Mouse (Mus musculus) B cell, adult 2 months (primary cell): Measurements from ENCODE around the gene Ppef2.

ENCODE experiments used
- DNase-seq, 2 experiments: peaks; one replicate each; pipeline ENCODE4 v3.0.0; 2022

Ppef2 gene

DNA sequence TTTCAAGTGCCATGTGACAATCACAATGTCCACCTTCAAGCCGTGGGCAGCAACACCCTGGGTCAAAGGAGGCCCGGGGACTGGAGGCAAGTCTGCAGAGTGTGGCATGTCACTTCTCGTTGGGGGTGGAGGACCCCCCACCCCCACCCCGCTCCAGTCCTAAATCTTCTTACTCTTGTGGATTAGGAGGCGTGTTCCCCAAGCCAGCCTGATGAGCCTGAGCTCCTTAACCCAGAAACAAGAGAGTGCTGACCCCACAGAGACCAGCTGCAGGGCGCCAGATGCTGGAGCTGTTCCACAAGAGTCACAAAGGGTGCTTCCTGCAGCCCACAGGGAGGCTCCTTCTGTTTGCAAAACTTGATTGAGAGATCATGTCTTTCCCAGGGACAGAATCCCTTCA is at the start of gene Ppef2:
Gene Ppef2 (minus strand): TSS at position 61 of the 400 bp plus-strand sequence.
- no peak for DNase-seq

DNA sequence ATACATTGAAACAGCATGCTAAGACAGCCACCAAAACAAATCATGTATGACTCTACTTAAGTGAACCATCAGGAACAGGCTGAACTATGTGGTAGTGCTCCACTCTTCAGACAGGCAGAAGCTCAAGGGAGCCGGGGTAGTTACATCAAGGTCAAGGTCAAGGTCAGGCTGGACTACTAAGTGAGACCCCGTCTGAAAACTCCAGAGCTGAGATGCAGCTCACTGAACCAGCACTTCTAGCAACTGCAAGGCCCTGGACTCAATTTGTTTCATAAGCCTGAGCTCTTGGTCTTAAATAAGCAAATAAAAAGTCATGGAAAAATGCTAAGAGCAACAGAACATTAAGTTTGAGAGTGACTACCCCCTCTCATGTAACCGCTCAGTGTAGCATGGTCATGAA is 48.2 kb upstream of the Ppef2 start:
- no peak for DNase-seq

DNA sequence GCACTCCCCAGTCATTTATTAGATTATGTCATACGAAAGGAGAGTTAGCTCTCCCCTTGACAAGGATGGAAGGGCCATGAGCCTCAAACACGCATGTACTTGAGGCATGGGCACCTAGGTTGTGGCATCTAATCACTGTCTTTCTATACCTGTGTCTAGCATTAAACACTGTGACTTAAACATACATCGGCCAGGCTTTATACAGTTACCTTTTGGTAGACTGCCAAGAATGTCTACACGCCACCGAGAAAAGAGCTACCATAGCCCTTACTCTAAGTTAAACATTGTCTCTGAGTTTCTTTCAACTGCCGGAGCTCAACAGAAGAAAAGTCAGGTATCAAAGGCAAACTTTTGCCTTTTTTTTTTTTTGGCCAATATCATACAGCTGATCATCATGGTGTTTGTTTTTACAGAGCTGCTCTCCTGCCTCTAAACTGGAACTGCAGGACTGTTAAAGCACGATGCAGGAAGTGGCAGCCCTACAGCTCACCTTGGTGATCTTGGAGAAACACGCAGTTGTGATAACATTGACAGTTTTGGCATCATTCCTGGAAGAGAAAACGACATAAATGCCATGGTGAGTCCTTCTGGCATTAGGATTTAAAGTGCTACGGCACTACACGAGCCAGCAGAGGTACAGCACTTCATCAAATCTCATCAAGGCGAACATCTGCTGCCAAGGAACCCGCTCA is 46.2 kb upstream of the Ppef2 start:
- no peak for DNase-seq

DNA sequence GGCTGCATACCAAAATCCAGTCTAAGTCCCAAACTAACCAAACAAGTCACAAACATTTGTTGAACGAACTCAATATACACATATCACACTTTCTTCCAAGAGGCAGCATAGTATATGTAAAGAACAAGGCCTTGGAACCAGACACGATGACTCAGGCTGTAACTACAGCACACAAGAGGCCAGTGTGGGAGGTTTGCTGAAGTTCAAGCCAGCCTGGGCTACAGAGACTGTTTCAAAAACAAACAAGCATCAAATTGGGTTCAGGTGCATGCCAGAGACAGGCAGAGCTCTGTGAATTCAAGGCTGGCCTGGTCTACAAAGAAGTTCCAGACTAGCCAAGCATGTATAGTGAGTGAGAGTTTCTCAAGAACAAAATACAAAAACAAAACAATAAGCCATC is 38.4 kb upstream of the Ppef2 start:
- DNase-seq = no peak

DNA sequence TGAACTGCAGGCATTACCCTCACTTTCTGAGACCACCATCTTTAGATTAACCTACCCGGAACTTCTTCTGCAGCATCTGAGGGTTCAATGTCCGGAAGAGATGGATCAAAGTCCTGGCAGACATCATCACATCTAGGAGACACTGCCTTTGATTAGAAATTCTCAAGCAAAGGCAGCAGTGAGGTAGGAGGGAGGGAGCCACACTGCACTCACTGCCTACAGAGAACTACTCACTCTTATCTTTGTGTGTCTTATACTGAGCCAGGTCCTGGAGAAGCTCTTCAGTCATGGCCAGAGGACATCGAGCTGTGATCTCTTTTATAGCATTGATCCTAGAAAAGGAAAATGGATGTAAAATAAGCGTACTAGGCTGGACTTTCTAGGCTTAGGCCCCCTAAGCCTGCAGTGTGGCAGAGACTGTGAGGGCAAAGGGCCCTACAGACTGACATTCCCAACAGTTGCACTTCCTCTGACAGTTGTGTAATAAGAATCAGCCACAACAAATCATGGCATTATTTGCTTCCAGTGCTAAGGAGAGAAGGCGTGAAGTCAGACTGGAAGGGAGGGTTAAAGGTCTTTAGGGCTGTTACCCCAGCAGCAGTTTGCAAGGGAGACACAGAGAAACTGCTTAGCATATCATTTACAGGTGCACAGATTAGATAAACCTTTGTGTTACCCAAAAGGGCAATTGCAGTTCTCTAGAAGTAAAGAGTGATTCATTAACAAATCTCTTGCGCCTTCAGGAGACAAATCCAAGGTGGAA is 35.8 kb upstream of the Ppef2 start:
- no peak for DNase-seq

DNA sequence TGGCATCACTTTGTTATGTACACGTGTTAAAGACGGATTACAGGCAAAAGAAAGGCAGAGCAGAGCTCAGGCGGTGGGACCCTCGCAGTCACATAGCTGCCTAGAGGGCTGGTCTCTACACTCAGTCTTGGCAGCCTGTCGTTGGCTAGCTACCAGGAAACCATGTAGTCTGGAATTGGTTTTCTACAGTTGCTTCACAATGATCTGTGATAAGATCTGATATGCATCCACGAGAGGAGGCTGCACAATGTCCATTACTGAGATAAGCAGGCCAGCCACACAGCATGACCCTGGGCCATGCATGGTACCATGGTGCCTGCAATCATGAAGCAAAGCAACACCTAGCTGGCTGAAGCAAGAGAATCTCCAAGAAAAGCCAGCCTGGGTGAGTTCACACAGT is 31.8 kb upstream of the Ppef2 start:
- DNase-seq = no peak

DNA sequence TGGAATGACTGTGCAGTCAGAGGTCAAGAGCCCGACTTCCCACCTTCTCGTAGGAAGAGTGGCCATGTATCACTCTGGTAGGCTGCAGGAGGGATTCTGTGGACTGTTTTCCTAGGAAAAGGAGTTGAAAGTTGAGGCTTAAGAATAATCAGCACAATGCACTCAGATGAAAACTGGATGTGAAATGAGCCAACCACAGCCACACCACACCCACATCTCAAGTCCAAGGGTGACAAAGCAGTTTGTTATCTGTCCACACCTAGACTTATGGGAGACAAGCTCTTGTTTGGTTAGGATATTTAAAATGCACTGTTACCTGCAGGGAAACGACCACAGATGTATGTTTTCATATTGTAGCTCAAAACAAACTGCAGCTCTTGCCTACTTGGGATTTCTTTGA is 27.0 kb upstream of the Ppef2 start:
- no peak for DNase-seq

DNA sequence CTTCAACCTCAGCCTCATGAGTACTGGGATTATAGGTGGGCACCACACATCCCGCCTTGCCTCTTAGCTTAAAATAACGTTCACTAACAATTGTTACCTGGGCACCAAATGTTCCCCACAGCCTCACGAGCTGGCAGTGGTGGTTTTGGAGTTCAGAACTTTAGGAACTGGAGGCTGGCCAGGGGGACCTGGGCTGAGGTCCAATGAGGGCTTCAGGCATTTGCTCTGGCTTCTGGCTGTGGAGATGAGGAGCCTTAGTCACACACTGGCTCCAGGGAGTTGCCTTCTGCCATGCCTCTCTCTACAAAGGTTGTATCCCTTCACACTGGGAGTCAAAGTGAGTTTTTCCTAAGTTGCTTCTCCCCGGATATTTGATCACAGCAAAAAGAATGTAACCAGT is 26.5 kb upstream of the Ppef2 start:
- DNase-seq = no peak

DNA sequence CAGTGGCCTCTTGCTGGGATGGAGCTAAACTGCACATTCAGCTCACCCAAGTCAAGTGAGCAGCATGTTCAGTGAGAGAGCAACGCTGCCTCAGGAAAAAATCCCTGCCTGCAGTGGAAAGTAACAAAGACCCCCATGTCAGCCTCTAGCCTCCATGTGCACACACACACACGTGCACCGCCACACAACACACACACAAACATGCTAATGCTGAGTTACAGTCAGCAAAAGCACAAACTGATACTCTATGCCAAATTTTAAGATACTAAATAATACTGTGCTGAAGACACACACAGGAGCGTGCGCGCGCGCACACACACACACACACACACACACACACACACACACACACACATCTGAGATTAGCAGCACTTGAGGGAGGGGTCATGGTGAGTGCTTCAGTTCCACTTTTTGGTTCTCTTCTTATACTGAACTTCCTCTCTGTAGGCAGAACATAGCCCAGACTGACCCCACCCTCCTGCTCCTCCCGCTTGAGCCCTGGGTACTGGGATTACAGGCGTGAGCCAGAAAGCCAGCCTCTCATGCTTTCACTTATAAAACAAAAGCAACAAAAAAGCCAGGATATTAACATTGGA is 23.0 kb upstream of the Ppef2 start:
- DNase-seq = peak; percentile 76 to 78

DNA sequence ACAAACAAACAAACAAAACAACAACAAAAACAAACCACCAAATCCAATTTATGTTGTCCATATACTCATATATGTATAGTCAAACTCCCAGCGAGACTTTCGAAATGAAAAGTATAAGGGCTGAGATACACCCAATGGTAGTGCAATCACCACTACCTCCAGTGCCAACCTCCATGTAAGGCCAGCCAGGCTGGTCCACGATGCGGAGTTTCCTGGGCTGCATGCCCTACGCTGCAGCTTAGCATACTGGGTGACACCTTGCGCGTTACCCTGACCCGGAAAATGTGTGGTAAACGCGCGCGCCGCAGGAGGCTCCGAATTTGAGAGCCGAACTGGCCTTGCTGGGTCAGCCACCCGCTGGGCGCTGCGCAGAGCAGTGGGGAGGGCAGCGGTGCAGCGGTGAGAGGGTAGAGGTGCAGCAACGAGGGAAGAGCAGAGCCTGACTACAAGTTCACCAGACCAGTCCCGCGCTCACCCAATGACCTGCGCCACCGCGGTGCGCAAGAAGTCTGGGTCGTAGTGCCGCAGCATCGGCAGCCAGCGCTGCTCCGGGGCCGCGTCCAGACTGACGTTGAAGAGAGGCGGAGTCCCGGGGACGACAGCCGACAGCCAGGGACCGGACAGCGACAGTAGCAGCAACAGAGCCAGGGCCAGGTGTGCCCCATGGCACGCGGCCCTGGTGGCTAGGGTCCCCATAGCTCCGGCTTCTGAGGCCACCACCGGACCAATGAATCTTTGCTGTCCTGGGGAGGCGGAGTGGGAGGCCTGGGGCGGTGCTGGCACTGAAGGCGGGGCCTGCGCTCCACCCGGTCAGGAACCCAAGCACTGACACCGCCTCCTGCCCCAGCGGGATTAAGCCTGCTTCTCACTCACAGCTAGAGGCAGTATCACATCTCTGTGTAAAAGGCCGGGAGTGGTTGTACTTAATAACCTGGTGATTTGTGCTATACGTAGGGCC is 21.6 kb upstream of the Ppef2 start, which contains the start of gene Naaa:
Gene Naaa (minus strand): TSS at position 734 of the 958 bp plus-strand sequence.
- peak; percentile 88 for DNase-seq

DNA sequence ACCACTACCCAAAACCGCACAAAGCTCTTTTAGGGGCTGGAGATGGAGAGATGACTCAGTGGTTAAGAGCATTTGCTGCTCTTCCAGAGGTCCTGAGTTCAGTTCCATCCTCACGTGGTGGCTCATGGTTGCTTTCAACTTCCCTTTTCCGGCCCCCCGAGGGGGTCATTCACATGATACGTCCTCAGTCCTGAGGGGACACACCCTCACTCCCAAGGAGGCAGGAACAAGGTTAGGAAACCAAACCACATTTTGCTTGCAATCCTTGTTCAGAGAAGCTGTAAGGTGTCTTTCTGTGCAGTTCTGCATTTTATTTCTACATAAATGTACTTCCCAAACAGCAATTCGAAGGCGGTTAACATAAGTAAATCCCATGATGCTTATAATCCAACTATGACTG is 14.4 kb upstream of the Ppef2 start:
- no peak for DNase-seq

DNA sequence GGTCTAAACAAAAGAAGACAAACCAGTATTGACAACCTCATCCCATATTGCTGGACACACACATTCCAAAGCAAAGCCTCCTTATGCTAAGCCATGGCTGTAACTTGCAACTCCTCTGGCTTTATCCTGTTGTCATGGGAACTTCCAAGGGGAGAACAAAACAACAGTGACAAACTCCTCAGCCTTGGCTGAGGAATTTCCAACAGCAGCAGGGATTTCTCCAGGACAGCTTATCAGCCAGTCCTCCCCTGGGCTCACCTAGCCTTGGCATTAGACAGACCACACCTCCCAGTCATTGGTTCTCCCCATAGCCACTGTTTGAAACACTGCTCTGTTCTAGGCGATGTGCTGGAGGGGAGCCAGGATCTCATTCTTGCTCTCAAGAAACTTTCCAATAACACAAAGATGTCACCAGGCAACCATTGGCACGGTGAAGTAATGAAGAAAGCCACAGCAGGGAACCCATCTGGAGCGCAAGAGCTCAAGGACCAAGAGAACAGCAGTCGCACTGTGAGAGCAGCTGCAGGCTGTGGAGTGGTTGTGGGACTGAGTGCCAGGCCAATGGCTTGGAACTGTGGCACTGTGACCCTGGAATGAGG is 7.8 kb upstream of the Ppef2 start:
- no peak for DNase-seq

DNA sequence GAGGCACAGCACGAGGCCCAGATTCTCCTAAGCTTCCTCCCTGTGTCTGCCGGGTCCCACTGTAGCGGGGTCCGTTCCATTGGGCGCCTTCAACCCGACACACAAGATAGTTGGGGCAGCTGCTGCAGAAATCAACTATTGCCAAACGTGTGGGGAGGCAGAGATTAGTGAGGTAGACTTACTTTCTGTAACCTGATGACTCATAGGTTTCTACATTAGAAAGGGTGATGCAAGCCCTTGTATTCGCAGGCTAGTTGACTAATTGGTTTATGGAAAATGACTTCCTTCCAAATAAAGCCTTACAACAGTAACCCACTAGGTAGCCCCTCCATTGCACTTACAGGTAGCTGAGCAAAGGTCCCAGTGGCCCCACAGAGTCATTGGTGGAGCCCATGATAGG is 6.6 kb upstream of the Ppef2 start:
- no peak for DNase-seq

DNA sequence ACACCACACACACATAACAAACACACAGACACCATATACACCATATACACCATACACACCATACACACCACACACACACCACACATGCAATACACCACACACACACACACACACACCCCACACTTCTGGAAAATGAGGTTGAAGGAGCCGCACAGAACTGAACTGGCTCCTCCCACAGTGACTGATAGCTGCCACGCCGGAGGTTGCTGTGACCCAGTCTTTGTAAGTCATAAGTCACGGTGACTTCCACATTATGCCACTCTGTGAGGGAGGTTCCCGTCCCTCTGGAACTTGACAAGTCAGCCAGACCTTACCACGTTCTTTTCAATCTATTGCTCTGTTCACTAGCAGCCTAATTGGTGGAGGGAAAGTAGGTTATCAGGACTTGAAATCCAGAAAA is 1.6 kb downstream of the Ppef2 start:
- no peak for DNase-seq

DNA sequence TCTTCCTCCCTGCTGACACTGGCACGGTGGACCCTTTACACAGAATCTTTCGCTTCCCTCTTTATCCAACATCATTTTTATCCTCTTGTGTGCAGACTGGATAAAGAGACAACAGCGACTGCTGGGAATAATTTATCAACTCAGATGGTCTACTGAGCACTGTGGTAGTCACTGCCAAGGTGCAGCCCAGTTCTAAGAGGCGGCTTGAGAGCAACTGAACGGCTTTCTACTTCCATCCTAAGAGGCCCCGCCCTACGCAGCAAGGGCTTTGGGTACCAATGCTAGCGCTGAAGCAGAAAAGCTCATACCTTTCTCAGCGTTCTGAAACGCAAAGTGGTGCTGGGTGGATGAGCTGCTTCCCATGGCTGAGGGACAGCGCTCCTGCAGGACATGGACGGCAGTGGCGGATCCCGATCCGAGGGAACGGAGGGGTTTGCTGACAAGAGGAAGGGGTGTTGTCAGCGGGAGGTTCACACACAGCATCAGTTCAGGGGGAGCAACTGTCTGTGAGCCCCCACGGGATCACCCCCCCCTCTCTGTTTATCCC is 3.2 kb downstream of the Ppef2 start:
- no peak for DNase-seq

DNA sequence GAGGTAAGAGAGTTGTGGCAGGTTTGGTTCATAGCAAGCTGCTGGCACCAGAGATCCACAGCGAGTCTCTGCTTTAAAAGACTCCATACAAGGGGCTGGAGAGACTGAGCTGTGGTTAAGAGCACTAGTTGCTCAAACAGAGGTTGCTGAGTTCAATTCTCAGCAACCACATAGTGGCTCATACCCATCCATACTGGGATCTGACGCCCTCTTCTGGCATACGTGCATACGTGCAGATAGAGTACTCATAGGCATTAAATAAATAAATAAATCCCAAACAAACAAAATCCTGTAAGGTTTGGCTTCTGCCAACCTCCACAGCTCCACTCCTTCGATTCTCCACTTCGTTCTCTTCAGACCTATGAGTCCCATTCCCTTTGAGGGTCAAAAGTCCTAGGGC is 4.0 kb downstream of the Ppef2 start:
- DNase-seq = no peak

DNA sequence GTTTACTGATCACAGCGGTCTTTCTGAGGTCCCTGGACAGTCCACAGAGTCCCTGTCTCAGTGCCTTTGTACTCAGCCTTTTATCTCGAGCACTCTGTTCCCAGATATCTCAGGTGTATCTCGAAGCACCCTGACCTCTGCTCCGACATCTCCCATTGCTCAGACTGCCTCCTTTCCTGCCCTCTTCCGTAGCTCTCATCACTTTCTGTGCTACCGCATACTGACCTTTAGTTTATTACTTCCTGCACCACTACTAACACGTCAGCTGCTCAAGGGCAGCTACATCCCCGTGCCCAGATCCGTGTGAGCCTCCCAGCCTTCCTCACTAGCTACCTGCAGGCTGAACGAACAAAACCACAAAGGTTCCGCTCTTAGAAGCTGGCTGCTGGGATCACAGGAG is 7.5 kb downstream of the Ppef2 start:
- DNase-seq = no peak

DNA sequence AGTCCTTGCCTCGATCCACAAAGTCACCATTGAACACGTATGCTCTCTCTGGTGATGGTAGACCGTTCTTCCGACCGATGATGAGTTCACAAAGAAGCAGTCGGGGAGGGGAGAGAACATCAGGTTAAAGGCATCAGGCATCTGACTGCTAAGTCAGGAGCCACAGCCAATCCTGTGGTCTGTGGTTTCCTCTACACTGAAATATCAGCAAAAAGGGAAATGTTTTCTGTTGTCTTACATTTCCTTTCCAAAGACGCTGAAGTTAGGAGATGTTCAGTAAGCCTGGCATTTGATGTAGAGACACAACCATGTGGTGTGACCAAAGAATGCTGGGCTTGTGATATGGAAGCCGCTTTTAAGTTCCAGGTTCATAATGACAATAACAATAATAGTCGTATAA is 10.6 kb downstream of the Ppef2 start:
- DNase-seq = peak in 1 of 2 experiments; percentile 9

DNA sequence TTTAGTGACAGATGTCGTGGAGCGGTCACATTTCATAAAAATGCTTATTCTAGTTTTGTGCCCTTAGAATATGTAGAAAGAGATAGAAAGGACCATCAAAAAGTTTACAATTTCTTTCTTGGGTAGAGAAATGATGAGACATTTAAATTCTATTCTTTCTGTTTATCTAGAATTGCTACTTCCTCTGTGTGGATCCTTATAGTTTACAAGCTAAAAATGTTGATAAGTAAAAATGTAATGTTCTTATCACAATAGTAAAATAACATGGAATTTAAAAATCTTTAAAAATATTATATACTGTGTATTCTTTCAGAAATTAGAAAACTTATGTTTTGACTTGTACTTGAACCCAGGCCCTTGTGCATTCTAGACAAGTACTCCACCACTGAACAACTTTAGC is 11.2 kb downstream of the Ppef2 start:
- no peak for DNase-seq

DNA sequence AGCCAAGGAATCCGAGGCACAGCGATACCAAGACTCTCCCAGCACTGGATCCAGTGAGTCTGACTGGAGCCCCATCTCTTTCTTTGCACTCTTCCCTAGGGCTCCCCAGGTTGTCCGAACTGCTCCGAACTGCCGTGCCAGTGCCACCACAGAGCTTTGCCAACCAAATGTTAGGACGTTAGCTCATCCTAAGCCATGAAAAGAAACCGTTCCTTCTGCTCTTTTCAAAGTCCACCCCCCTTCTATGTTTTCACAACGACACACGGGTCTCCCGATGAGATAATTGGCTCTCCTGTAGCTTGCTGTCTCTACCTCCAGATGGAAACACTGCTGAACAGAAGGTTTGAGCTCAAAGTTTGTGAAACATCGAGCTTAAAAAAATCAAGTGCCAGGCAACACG is 15.3 kb downstream of the Ppef2 start:
- no peak for DNase-seq

DNA sequence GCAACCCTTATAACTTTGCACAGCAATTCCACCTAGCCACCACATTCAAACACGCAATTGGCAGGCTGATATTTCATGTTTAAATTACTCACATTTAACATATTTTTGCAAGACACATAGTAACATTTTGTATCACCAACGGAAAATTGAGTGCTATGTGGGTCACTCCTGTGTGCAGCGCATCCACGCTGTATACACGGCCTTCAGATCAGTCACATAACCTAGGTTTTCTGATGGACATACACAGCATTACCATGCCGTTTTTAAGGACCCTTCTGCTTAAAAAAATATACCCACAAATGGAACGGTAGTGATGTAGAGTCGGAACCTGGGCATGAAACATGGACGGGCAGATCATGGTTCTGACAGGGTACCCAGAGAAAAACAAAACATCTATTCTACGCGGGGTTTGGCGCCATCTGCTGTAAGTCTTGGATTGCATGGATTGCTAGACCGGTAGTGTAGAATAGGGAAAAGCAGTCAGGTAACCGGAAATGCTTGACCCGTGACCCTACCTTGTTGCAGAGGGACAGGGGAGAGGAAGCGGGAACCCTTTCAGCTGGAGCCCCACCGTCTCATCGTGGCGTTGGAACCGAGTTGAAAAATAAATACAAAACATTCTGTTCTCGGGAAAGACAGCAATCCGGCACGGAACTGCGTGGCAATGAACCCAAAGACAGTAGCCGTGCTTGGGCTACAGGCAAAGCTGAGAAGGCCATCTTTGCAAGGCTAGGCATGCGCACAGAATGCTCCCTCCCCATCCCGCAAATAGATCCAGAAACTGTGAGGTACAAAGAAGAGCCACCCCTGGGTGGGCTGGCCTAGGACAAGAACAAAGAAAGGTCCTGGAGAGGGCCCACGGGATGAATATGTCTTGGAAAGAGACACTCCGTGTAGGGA is 16.5 kb downstream of the Ppef2 start:
- DNase-seq = peak in 1 of 2 experiments; percentile 14
